33 mouse cellular contexts compared by ENCODE assay signal in genomic region chr7:58698738-58699442, GRCm38 (mm10). TPM values are rescaled to one million over a fixed set of nuclear protein-coding genes. Genes with fewer than 3 reads are reported as not detected.
A peak's percentile ranks its signal among the peaks of the same experiment; 100 is the strongest.
DNase-seq lines count a peak whose midpoint lies in the region; ATAC-seq and TF ChIP-seq lines count a peak whose summit lies in the region.
"Had no signal": no experiment of that assay in that cellular context is flagged by ENCODE, and none has a peak within 500 bp of the region (broad histone marks: within the 10 kb centered on the region; RNA-seq: fewer than 3 reads in every experiment).

No protein-coding gene starts in this region.

- no peak for TF ChIP-seq EP300 in stomach, postnatal 0 days (optimal IDR thresholded peaks at IDR 0.05)

- no peaks in the 10 kb centered on the region for H3K36me3 ChIP-seq in forebrain, embryonic 13.5 days (ENCODE audit: poor library complexity, severe bottlenecking)
- no peaks in the 10 kb centered on the region for H3K36me3 ChIP-seq in forebrain, embryonic 10.5 days (replicated peaks)
- H3K36me3 ChIP-seq in thymus, adult 2 months (ENCODE audit: control insufficient read depth, insufficient read depth, low read length) = no peaks in the 10 kb centered on the region
- no peaks in the 10 kb centered on the region for H3K36me3 ChIP-seq in stomach, postnatal 0 days (ENCODE audit: control insufficient read depth, insufficient read depth, low read length)
- H3K36me3 ChIP-seq: embryonic facial prominence, embryonic 10.5 days; embryonic facial prominence, embryonic 15.5 days; heart, embryonic 12.5 days; hindbrain, embryonic 15.5 days; midbrain, embryonic 15.5 days; stomach, embryonic 15.5 days had no signal

- H3K27ac ChIP-seq in forebrain, embryonic 13.5 days = no peak overlapping the region
- no peak overlapping the region for H3K27ac ChIP-seq in forebrain, embryonic 10.5 days
- H3K27ac ChIP-seq in layer of hippocampus, adult 2 months = no peak overlapping the region
- no peak overlapping the region for H3K27ac ChIP-seq in thymus, adult 2 months (ENCODE audit: control insufficient read depth, insufficient read depth, low read length)
- H3K27ac ChIP-seq in stomach, postnatal 0 days (replicated peaks) = no peak overlapping the region
- H3K27ac ChIP-seq: embryonic facial prominence, embryonic 10.5 days; embryonic facial prominence, embryonic 15.5 days; hindbrain, embryonic 15.5 days; liver, embryonic 14.5 days; macrophage; midbrain, embryonic 15.5 days; stomach, embryonic 15.5 days had no signal

- TF ChIP-seq POLR2A in thymus, adult 2 months (IDR thresholded peaks at IDR 0.05; ENCODE audit: control insufficient read depth, extremely low read depth, insufficient read depth, low read length, poor library complexity) = no peak

- H3K27me3 ChIP-seq in forebrain, embryonic 13.5 days = no peaks in the 10 kb centered on the region
- H3K27me3 ChIP-seq in forebrain, embryonic 10.5 days (ENCODE audit: poor library complexity, severe bottlenecking) = no peaks in the 10 kb centered on the region
- H3K27me3 ChIP-seq in thymus, adult 2 months (ENCODE audit: control insufficient read depth, insufficient read depth, low read length) = no peaks in the 10 kb centered on the region
- H3K27me3 ChIP-seq in stomach, postnatal 0 days (ENCODE audit: control insufficient read depth, insufficient read depth, low read length) = no peaks in the 10 kb centered on the region
- H3K27me3 ChIP-seq: CH12.LX; embryonic facial prominence, embryonic 15.5 days; heart, embryonic 12.5 days; hindbrain, embryonic 15.5 days; midbrain, embryonic 15.5 days; stomach, embryonic 15.5 days had no signal

- no peak overlapping the region for H3K4me2 ChIP-seq in forebrain, embryonic 13.5 days
- no peak overlapping the region for H3K4me2 ChIP-seq in stomach, postnatal 0 days (replicated peaks; ENCODE audit: low read depth)
- H3K4me2 ChIP-seq: embryonic facial prominence, embryonic 15.5 days; heart, embryonic 12.5 days; hindbrain, embryonic 15.5 days; midbrain, embryonic 15.5 days; stomach, embryonic 15.5 days had no signal

- H3K4me3 ChIP-seq in forebrain, embryonic 13.5 days = no peak overlapping the region
- no peak overlapping the region for H3K4me3 ChIP-seq in forebrain, embryonic 10.5 days
- no peak overlapping the region for H3K4me3 ChIP-seq in layer of hippocampus, adult 2 months
- H3K4me3 ChIP-seq in thymus, adult 2 months (ENCODE audit: control insufficient read depth, insufficient read depth, low read length) = no peak overlapping the region
- H3K4me3 ChIP-seq in stomach, postnatal 0 days (ENCODE audit: low read depth, low read length) = no peak overlapping the region
- H3K4me3 ChIP-seq: embryonic facial prominence, embryonic 10.5 days; embryonic facial prominence, embryonic 15.5 days; heart, embryonic 12.5 days; hindbrain, embryonic 15.5 days; midbrain, embryonic 15.5 days; myocyte; stomach, embryonic 15.5 days had no signal

- 82% methylated on average over 7 of the region's 7 CpGs for WGBS in forebrain, embryonic 13.5 days
- 90% methylated on average over 7 of the region's 7 CpGs for WGBS in forebrain, embryonic 10.5 days
- WGBS in thymus, adult 2 months = 94% methylated on average over 7 of the region's 7 CpGs
- WGBS in stomach, postnatal 0 days = 74% methylated on average over 7 of the region's 7 CpGs

- no peaks in the 10 kb centered on the region for H3K9me3 ChIP-seq in forebrain, embryonic 13.5 days (replicated peaks)
- no peaks in the 10 kb centered on the region for H3K9me3 ChIP-seq in forebrain, embryonic 10.5 days
- H3K9me3 ChIP-seq in stomach, postnatal 0 days (ENCODE audit: control insufficient read depth, low read length) = no peaks in the 10 kb centered on the region
- H3K9me3 ChIP-seq: embryonic facial prominence, embryonic 10.5 days; embryonic facial prominence, embryonic 15.5 days; heart, embryonic 12.5 days; hindbrain, embryonic 15.5 days; midbrain, embryonic 15.5 days; stomach, embryonic 15.5 days had no signal

- peak; percentile 79 for ATAC-seq in forebrain, embryonic 13.5 days
- ATAC-seq in stomach, postnatal 0 days (ENCODE audit: low FRiP score, low TSS enrichment) = no peak
- ATAC-seq: activated CD4-positive, CD25-positive, alpha-beta regulatory T cell, adult 4 months; intestine, embryonic 16.5 days; midbrain, embryonic 15.5 days had no signal

- no peaks in the 10 kb centered on the region for H3K4me1 ChIP-seq in forebrain, embryonic 13.5 days
- no peaks in the 10 kb centered on the region for H3K4me1 ChIP-seq in forebrain, embryonic 10.5 days
- peaks cover 19% of the 10 kb centered on the region for H3K4me1 ChIP-seq in thymus, adult 2 months (replicated peaks; ENCODE audit: control insufficient read depth, insufficient read depth, low read length)
- no peaks in the 10 kb centered on the region for H3K4me1 ChIP-seq in stomach, postnatal 0 days (replicated peaks; ENCODE audit: control insufficient read depth, insufficient read depth)
- H3K4me1 ChIP-seq: embryonic facial prominence, embryonic 10.5 days; embryonic facial prominence, embryonic 15.5 days; heart, embryonic 12.5 days; hindbrain, embryonic 15.5 days; midbrain, embryonic 15.5 days; stomach, embryonic 15.5 days had no signal

- DNase-seq in forebrain, embryonic 10.5 days (ENCODE audit: extremely low spot score, low spot score) = no peak
- no peak for DNase-seq in layer of hippocampus, adult 2 months (ENCODE audit: low spot score in 2 of 2)
- DNase-seq in layer of hippocampus, adult 18-20 months (ENCODE audit: low spot score in 2 of 2) = no peak
- peak; percentile 32 for DNase-seq in thymus, adult 2 months
- no peak for DNase-seq in thymus, postnatal 10 days (ENCODE audit: low spot score in 2 of 2)
- DNase-seq in stomach, postnatal 0 days (ENCODE audit: low spot score) = no peak
- DNase-seq in urinary bladder, postnatal 14 days (ENCODE audit: low spot score) = no peak
- DNase-seq: adrenal gland, adult 2 months; adrenal gland, postnatal 36 days; cerebellum, adult 8-10 months; cerebellum, postnatal 25 days; gastrocnemius, postnatal 36 days; heart, adult 18-20 months; heart, postnatal 4 days; kidney, adult 8-10 months; kidney, postnatal 10 days; liver; lung, adult 2 months; lung, postnatal 10 days; right cerebral cortex, postnatal 25 days had no signal

- no peak overlapping the region for H3K9ac ChIP-seq in forebrain, embryonic 13.5 days
- H3K9ac ChIP-seq in stomach, postnatal 0 days (ENCODE audit: low read length) = no peak overlapping the region
- H3K9ac ChIP-seq: embryonic facial prominence, embryonic 15.5 days; heart, embryonic 12.5 days; hindbrain, embryonic 15.5 days; liver, embryonic 14.5 days; midbrain, embryonic 15.5 days; stomach, embryonic 15.5 days had no signal

- TF ChIP-seq CTCF in layer of hippocampus, adult 2 months (conservative IDR thresholded peaks at IDR 0.05) = peak; percentile 53
- TF ChIP-seq CTCF in thymus, adult 2 months (IDR thresholded peaks at IDR 0.05; ENCODE audit: borderline replicate concordance, control insufficient read depth, extremely low read depth, insufficient read depth, low read length, poor library complexity) = no peak
- 0 out of 2 replicates have a peak, but pooled peaks have one; percentile 16 for TF ChIP-seq CTCF in stomach, postnatal 0 days (IDR thresholded peaks at IDR 0.05; ENCODE audit: low read depth)

RNA-seq across cellular contexts. Expression of gene Atp10a, which starts 42.9 kb away (rescaled TPM):
- polyA plus RNA-seq in forebrain, embryonic 13.5 days (2015; fragmentation: Nextera tagmentation; extraction: Ambion mirVana) = 1.5 and 1.6 TPM in 2 replicates
- polyA plus RNA-seq in forebrain, embryonic 10.5 days (2016; fragmentation: Nextera tagmentation; extraction: Ambion mirVana) = 2.4 and 2.5 TPM in 2 replicates
- total RNA-seq in layer of hippocampus, adult 2 months (2021) = 1 to 10 TPM; 7.5 to 8.4 TPM
- 1 to 10 TPM; 6.0 to 7.2 TPM for total RNA-seq in layer of hippocampus, adult 18-20 months (2021)
- 54.7 and 54.8 TPM in 2 replicates for polyA plus RNA-seq in thymus, adult 2 months (2012; rRNA removed)
- polyA plus RNA-seq in stomach, postnatal 0 days (2015; fragmentation: Nextera tagmentation; extraction: Ambion mirVana) = 1.4 and 1.7 TPM in 2 replicates
- total RNA-seq: CH12.LX had no signal

Comparison
In these comparisons a context has a peak if more than half of its experiments do, and no peak if none do; other contexts are left out.
1. RNA of gene Atp10a, which starts 42.9 kb away (polyA plus RNA-seq): 54.7 to 54.8 TPM in thymus, adult 2 months; 2.4 to 2.5 TPM in forebrain, embryonic 10.5 days, 1.4 to 1.7 TPM in stomach, postnatal 0 days and 1.5 to 1.6 TPM in forebrain, embryonic 13.5 days; every median in the first group is over 10 times any median in the second.